Mouse (Mus musculus) cerebellum, postnatal 36 days (tissue): ENCODE measurements around the gene Grifin.
A peak's percentile ranks its signal among the peaks of the same experiment; 100 is the strongest.

Experiments used
- DNase-seq, 2 experiments: peaks; one replicate each; pipeline ENCODE4 v3.0.0; 2021 to 2022; ENCODE audit warnings: mixed read lengths in 2 of 2

Grifin gene

GRCm38 (mm10) chr5:140564896-140565295 is at the start of gene Grifin:
Gene Grifin, minus strand, starts transcription at chr5:140565071.
- no peak for DNase-seq

- no peak for DNase-seq
Observed at GRCm38 (mm10) chr5:140614141-140614540, 49.3 kb upstream of the Grifin start.

GRCm38 (mm10) chr5:140612191-140612590 is 47.3 kb upstream of the Grifin start:
- DNase-seq, result no peak

- no peak for DNase-seq
Observed at GRCm38 (mm10) chr5:140611611-140612185, 46.8 kb upstream of the Grifin start.

GRCm38 (mm10) chr5:140611021-140611583 is 46.2 kb upstream of the Grifin start:
- DNase-seq, result peak; percentile 47 to 54

GRCm38 (mm10) chr5:140610273-140611011 is 45.6 kb upstream of the Grifin start:
- DNase-seq, result no peak

- no peak for DNase-seq
Observed at GRCm38 (mm10) chr5:140609511-140610272, 44.8 kb upstream of the Grifin start.

- DNase-seq, result no peak
Observed at GRCm38 (mm10) chr5:140608634-140609015, 43.8 kb upstream of the Grifin start.

- DNase-seq, result no peak
Observed at GRCm38 (mm10) chr5:140607836-140608633, 43.2 kb upstream of the Grifin start.

- peak; percentile 30 to 37 for DNase-seq
Observed at GRCm38 (mm10) chr5:140607001-140607835, 42.3 kb upstream of the Grifin start, which contains the start of gene Lfng. Gene Lfng, plus strand, starts transcription at chr5:140607320.

GRCm38 (mm10) chr5:140606386-140606785 is 41.5 kb upstream of the Grifin start:
- DNase-seq, result no peak

GRCm38 (mm10) chr5:140605228-140605627 is 40.4 kb upstream of the Grifin start:
- no peak for DNase-seq

GRCm38 (mm10) chr5:140604386-140604785 is 39.5 kb upstream of the Grifin start:
- DNase-seq, result no peak

GRCm38 (mm10) chr5:140602540-140602939 is 37.7 kb upstream of the Grifin start:
- DNase-seq, result no peak

- DNase-seq, result no peak
Observed at GRCm38 (mm10) chr5:140601712-140602111, 36.8 kb upstream of the Grifin start.

GRCm38 (mm10) chr5:140599939-140600338 is 35.1 kb upstream of the Grifin start:
- DNase-seq, result no peak

GRCm38 (mm10) chr5:140597787-140598186 is 32.9 kb upstream of the Grifin start:
- DNase-seq, result no peak

- DNase-seq, result no peak
Observed at GRCm38 (mm10) chr5:140596927-140597588, 32.2 kb upstream of the Grifin start.

- DNase-seq, result no peak
Observed at GRCm38 (mm10) chr5:140596426-140596825, 31.6 kb upstream of the Grifin start.

- no peak for DNase-seq
Observed at GRCm38 (mm10) chr5:140594846-140595245, 30.0 kb upstream of the Grifin start.
